Mouse (Mus musculus): Measurements from ENCODE around the gene Prkcd. TPM values are rescaled to one million over a fixed set of nuclear protein-coding genes. Genes with fewer than 3 reads are reported as not detected.

Gene Prkcd
- polyA plus RNA-seq, 1 experiment from 2014 or later, result 54.3 TPM

DNA sequence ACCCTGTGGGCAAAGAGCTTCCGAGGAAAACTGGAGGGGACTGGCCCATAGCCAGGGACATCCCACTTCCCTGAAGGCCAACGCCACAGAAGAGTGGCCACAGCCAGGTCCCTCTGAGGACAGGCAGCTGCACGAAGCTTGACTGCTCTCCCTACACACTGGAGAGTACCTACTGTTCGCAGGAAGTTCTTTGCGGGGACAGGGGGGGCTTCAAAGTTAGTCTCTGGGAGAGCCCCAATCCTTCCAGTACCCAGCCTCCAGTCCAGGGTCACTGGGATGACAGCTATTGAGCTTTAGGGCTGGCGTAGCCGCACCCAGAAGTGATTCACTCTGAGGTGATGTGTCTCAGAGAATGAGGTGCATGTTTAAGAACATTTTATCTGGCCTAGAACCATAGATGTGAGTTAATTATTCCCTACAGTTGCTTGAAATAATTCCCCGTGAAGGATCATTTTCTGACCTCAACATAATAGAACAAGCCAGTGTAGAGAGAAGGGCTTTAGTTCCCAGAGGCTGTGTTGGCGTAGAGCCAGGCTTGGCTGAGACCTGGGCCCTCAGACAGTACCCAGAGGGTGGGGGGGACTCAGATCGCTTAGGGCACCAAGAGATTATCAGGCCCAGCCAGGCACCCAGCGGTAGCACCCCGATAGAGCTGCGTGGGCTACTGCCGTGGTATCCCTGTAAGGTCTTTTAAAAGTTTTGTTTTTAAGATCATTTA, 64.4 kb downstream of the Prkcd start:
- peaks cover 64% of the 10 kb centered on the region for H3K36me3 ChIP-seq
- no peak overlapping the region for H3K4me2 ChIP-seq (replicated peaks)
- H3K4me3 ChIP-seq, result no peak overlapping the region
- peaks cover 7% of the 10 kb centered on the region for H3K4me1 ChIP-seq
- no peaks in the 10 kb centered on the region for H3K27me3 ChIP-seq (replicated peaks)
- no peak overlapping the region for H3K9ac ChIP-seq
- 84% methylated on average over 14 of the region's 14 CpGs for WGBS
- H3K27ac ChIP-seq, result no peak overlapping the region
- ATAC-seq (ENCODE audit: low FRiP score, low read depth), result no peak
- H3K9me3 ChIP-seq, result no peaks in the 10 kb centered on the region

DNA sequence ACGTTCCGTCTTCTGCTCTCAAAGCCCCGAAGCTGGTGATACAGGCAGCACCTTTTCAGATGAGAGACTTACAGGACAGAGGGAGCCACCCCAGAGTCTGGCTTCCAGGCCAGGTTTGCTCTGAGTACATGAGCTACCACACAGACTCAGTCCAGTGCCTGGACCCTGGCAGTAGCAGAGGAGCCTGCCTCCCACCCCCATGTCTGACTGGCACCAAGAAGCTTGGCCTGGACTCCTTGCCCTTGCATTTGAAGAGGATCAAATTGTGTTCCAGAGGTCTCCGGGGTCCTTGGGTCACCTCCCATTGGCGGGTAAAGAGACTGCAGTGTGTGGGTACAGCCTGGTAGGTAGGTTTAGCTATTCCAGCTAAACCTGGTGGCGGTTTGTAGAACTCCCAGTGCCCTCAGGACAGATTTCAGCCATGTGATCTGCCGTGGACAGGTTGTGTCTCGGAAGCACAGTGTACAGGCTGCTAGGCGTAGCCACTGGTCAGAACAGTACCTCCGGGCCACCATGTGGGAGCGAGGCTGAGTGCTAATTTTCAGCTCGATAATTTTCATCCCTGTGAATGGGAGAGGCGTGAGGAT, 65.1 kb downstream of the Prkcd start:
- 94% methylated on average over 13 of the region's 13 CpGs for WGBS
- Histone ChIP-seq H3K4me2 (replicated peaks) (no peak overlapping the region), H3K9me3 (no peaks in the 10 kb centered on the region), H3K36me3 (peaks cover 57% of the 10 kb centered on the region), H3K27ac (no peak overlapping the region), H3K4me1 (peaks cover 7% of the 10 kb centered on the region), H3K4me3 (no peak overlapping the region), H3K9ac (no peak overlapping the region), H3K27me3 (replicated peaks) (no peaks in the 10 kb centered on the region)
- ATAC-seq (ENCODE audit: low FRiP score, low read depth), result no peak

DNA sequence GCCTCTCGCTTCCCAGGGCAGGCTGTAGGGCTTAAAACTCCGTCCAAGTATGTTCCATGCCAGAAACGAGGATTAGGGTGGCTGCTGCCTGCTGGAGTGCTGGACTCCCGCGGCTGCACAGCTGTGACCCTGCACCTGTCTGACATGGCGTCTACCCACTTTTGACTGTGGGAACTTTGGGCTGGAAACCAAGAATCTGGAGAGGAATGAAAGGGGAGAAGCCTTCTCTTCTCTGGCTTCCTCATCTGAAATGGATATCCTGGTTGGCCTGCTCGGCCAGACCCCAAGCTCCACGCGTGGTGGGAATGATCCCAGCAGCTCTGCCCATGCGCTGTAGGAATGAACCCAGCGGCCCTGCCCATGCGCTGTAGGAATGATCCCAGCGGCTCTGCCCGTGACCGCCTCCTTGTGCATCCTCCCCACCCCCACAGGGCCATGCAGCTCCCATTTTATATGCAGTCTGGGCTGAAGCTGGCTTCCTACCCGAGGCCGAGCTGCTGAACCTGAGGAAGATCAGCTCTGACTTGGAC, 66.6 kb downstream of the Prkcd start:
- no peak for ATAC-seq (ENCODE audit: low FRiP score, low read depth)
- Histone ChIP-seq H3K4me1 (peaks cover 7% of the 10 kb centered on the region), H3K27me3 (replicated peaks) (no peaks in the 10 kb centered on the region), H3K4me2 (replicated peaks) (no peak overlapping the region), H3K9me3 (no peaks in the 10 kb centered on the region), H3K9ac (no peak overlapping the region), H3K4me3 (no peak overlapping the region), H3K27ac (no peak overlapping the region), H3K36me3 (peaks cover 42% of the 10 kb centered on the region)
- 91% methylated on average over 17 of the region's 17 CpGs for WGBS

GRCm38 (mm10) chr14:30557730-30558129, 68.3 kb downstream of the Prkcd start:
- no peak overlapping the region for H3K4me3 ChIP-seq
- no peak for ATAC-seq (ENCODE audit: low FRiP score, low read depth)
- WGBS, result 91% methylated on average over 9 of the region's 9 CpGs
- H3K4me2 ChIP-seq (replicated peaks), result no peak overlapping the region
- H3K27ac ChIP-seq, result no peak overlapping the region
- H3K27me3 ChIP-seq (replicated peaks), result no peaks in the 10 kb centered on the region
- peaks cover 35% of the 10 kb centered on the region for H3K36me3 ChIP-seq
- H3K9me3 ChIP-seq, result no peaks in the 10 kb centered on the region
- H3K9ac ChIP-seq, result no peak overlapping the region
- peaks cover 7% of the 10 kb centered on the region for H3K4me1 ChIP-seq

DNA sequence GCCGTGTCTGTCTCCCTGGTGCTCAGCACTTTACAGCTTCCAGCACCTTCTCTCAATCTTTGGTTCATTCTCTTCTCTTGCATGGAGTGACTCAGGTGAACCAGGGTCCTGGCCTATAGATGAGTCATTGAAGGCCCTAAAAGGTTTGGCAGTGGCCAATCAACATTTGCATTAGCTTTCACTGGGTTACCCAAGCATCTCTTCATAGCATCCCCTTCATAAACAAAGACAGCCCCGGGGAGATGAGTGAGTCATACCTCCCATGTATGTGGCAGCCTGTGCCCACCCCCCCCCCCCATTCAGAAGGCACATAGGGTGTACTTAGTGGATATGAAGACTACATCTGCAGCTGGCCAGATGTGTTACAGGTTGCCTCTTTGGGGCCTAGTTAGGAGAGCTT, 69.4 kb downstream of the Prkcd start:
- no peaks in the 10 kb centered on the region for H3K9me3 ChIP-seq
- no peak overlapping the region for H3K4me3 ChIP-seq
- WGBS, result 85% methylated on average over 2 of the region's 2 CpGs
- peaks cover 32% of the 10 kb centered on the region for H3K36me3 ChIP-seq
- H3K27me3 ChIP-seq (replicated peaks), result no peaks in the 10 kb centered on the region
- no peak overlapping the region for H3K27ac ChIP-seq
- no peak for ATAC-seq (ENCODE audit: low FRiP score, low read depth)
- H3K4me2 ChIP-seq (replicated peaks), result no peak overlapping the region
- peaks cover 5% of the 10 kb centered on the region for H3K4me1 ChIP-seq
- H3K9ac ChIP-seq, result no peak overlapping the region

GRCm38 (mm10) chr14:30553185-30553584, 72.8 kb downstream of the Prkcd start:
- Histone ChIP-seq H3K9me3 (no peaks in the 10 kb centered on the region), H3K27ac (no peak overlapping the region), H3K36me3 (no peaks in the 10 kb centered on the region), H3K9ac (no peak overlapping the region), H3K4me2 (replicated peaks) (no peak overlapping the region), H3K4me3 (no peak overlapping the region), H3K27me3 (replicated peaks) (no peaks in the 10 kb centered on the region), H3K4me1 (peaks cover 27% of the 10 kb centered on the region)
- no peak for ATAC-seq (ENCODE audit: low FRiP score, low read depth)
- WGBS, result 91% methylated on average over 4 of the region's 4 CpGs

GRCm38 (mm10) chr14:30551981-30552380, 74.0 kb downstream of the Prkcd start:
- Histone ChIP-seq H3K27ac (no peak overlapping the region), H3K4me1 (peaks cover 30% of the 10 kb centered on the region), H3K36me3 (no peaks in the 10 kb centered on the region), H3K4me3 (no peak overlapping the region), H3K4me2 (replicated peaks) (no peak overlapping the region), H3K9ac (no peak overlapping the region), H3K9me3 (no peaks in the 10 kb centered on the region), H3K27me3 (replicated peaks) (no peaks in the 10 kb centered on the region)
- no peak for ATAC-seq (ENCODE audit: low FRiP score, low read depth)
- 87% methylated on average over 2 of the region's 2 CpGs for WGBS

- H3K9ac ChIP-seq, result no peak overlapping the region
- H3K9me3 ChIP-seq, result no peaks in the 10 kb centered on the region
- H3K27me3 ChIP-seq (replicated peaks), result no peaks in the 10 kb centered on the region
- peak overlapping the region; percentile 77 for H3K4me2 ChIP-seq (replicated peaks)
- H3K4me1 ChIP-seq, result peaks cover 30% of the 10 kb centered on the region
- H3K27ac ChIP-seq, result no peak overlapping the region
- 84% methylated on average over 5 of the region's 5 CpGs for WGBS
- ATAC-seq (ENCODE audit: low FRiP score, low read depth), result no peak
- no peak overlapping the region for H3K4me3 ChIP-seq
- H3K36me3 ChIP-seq, result no peaks in the 10 kb centered on the region
These were observed 74.5 kb downstream of the Prkcd start for GRCm38 (mm10) chr14:30551509-30551908.

GRCm38 (mm10) chr14:30550232-30551070, 75.6 kb downstream of the Prkcd start:
- Histone ChIP-seq H3K27me3 (replicated peaks) (no peaks in the 10 kb centered on the region), H3K36me3 (no peaks in the 10 kb centered on the region), H3K27ac (no peak overlapping the region), H3K4me3 (peak overlapping the region; percentile 74), H3K4me2 (replicated peaks) (peak overlapping the region; percentile 77), H3K9me3 (no peaks in the 10 kb centered on the region), H3K9ac (peak overlapping the region; percentile 92), H3K4me1 (peaks cover 30% of the 10 kb centered on the region)
- WGBS, result 37% methylated on average over 8 of the region's 8 CpGs
- ATAC-seq (ENCODE audit: low FRiP score, low read depth), result no peak

GRCm38 (mm10) chr14:30549777-30550149, 76.2 kb downstream of the Prkcd start:
- under 1% methylated on average over 10 of the region's 10 CpGs for WGBS

GRCm38 (mm10) chr14:30548965-30549776, 76.8 kb downstream of the Prkcd start:
- H3K4me2 ChIP-seq (replicated peaks), result peak overlapping the region; percentile 77
- no peaks in the 10 kb centered on the region for H3K9me3 ChIP-seq

More at GRCm38 (mm10) chr14:30549777-30550149, 76.2 kb downstream of the Prkcd start:
- no peaks in the 10 kb centered on the region for H3K27me3 ChIP-seq (replicated peaks)
- H3K4me1 ChIP-seq, result peaks cover 30% of the 10 kb centered on the region
- H3K36me3 ChIP-seq, result no peaks in the 10 kb centered on the region
- peak; percentile 14; the same call in 1 of the 2 replicates for ATAC-seq (ENCODE audit: low FRiP score, low read depth)
- peak overlapping the region; percentile 86; the same call in 1 of the 2 replicates for H3K27ac ChIP-seq
- H3K4me3 ChIP-seq, result peak overlapping the region; percentile 74
- peak overlapping the region; percentile 92 for H3K9ac ChIP-seq
- peak overlapping the region; percentile 77 for H3K4me2 ChIP-seq (replicated peaks)
- no peaks in the 10 kb centered on the region for H3K9me3 ChIP-seq

More at GRCm38 (mm10) chr14:30548965-30549776, 76.8 kb downstream of the Prkcd start:
- Histone ChIP-seq H3K4me1 (peaks cover 30% of the 10 kb centered on the region), H3K27ac (peak overlapping the region; percentile 86), H3K36me3 (no peaks in the 10 kb centered on the region), H3K4me3 (peak overlapping the region; percentile 74), H3K27me3 (replicated peaks) (no peaks in the 10 kb centered on the region), H3K9ac (peak overlapping the region; percentile 92)
- peak; percentile 92 for ATAC-seq (ENCODE audit: low FRiP score, low read depth)
- WGBS, result under 1% methylated on average over 69 of the region's 69 CpGs

All from neural tube, embryonic 12.5 days (tissue).